Mouse (Mus musculus): ENCODE measurements at regions not wholly inside any gene's neighbourhood (a gene's known extent, or its start where the extent isn't known, plus 50 kb on each side); places are given as distances from the start of the nearest gene placed in this dataset.

DNA sequence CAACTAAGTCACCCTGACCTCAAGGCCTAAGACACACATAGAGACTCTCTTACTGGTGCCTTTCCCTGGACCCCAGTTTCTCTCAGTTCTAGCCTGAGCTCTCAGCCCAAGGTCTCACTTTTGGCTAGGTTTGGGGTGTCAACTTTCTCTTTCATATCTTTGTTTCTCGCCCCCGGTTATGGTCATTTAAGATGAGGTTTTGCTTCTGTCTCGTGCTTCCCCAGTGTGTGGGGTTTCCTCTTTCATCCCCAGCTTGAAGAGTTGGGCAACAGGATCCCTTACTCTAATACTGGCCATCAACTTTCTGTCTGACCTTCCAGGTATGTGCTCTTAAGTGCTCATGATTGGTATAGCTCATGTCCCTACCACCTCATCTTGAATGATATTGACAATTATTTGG lies 67.5 kb downstream of the Lmo4 start:
- no peak for ATAC-seq (ENCODE audit: low TSS enrichment)

DNA sequence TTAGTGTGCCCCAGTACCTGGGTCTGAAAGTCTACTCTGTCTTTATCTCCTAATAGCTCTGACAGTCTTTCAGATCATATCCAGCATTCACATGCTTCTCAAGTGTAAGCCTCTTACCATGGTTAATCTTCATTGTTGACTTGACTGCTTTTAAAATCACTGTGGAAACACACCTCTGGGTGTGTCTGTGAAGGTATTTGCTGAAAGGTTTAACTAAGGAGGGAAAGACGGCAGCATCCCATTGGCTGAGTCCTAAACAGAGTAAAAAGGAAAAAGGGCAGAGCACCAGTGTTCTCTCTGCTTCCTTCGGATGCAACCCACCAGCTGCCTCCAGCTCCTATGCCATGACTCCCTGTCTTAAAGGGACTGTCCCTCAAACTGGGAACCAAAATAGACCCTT lies 68.6 kb downstream of the Lmo4 start:
- no peak for ATAC-seq (ENCODE audit: low TSS enrichment)

DNA sequence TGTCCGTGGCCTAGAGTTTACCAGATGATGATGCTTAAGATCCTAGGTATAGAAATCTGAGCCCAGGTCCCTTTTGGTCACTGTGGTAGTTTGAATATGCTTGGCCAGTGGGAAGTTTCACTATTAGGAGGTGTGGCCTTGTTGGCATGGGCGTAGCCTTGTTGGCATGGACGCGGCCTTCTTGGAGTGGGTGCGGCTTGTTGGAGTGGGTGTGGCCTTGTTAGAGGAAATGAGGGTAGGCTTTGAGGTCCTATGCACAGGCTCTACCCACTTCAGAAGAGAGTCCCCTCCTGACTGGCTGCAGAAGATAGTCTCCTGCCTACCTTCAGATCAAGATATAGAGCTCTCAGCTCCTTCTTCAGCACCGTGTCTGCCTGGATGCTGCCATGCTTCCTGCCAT lies 69.4 kb downstream of the Lmo4 start:
- no peak for ATAC-seq (ENCODE audit: low TSS enrichment)

DNA sequence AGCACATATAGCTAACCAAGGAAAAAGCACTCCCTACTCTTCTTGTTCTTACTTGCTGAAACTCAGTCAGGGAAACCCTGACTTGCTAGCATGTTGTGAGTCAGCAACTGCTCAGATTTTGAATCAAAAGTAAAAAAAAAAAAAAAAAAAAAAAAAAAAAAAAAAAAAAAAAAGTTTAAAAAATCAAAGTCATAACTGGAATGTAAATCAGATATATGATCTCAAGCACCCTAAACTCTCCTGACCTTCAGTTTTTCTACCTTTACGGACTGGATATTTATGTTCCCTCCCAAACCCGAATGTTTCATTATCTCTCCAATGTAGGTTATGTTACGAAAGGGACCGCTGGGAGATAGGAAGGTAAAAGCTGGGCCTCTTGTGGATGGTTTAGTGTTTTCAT lies 77.0 kb downstream of the Lmo4 start:
- ATAC-seq (ENCODE audit: low TSS enrichment): no peak

DNA sequence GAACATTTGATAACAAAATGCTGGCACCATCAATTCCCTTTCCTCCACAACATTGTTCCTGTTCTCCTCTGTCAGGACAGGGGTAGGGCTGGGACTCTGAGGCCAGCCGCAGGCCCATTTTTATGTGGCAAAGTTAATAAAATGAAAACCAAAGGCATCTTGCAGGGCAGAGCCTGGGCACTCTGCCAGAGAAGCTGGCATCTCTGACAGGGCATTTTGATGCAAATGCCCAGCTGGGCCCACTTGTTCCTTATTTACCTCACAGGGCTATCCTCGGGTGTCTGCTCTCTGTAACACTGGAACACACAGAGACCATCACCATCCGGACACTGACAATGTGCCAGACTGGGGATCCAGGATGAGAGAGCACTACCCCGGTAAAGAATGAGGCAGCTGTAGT lies 80.7 kb downstream of the Lmo4 start:
- ATAC-seq (ENCODE audit: low TSS enrichment): no peak

DNA sequence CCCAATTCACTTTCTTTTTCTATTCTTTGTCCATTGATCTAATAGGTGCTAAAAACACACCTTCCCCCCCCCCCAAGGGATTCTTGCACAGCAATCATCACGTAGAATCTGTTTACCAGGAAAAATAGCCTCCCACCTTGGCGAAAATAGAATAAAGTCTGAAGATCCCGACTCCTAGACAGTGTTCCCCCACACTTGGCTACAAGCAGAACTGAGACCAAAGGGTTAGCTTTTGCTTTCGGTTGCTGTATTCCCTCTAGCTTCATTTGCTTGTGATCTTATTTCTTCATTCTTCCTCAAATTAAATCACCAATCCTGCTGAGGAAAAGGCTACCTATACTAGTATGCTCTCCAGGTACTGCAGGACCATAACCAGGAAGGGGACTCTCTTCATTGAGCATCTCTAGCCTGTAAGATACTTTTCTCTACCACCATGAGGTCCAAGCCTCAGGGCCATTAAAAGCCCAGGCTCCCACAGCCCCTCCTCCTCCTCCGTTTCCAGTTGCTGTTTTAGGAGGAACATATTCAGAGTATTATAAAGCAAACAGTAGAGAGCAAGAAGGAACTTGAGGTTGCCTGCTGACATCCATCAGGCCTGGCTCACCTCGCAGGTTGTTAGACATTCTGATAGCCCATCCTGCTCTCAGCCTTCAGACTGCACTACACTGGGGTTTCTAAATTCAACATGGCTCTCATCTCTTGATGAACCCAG lies 81.5 kb downstream of the Lmo4 start:
- ATAC-seq (ENCODE audit: low TSS enrichment): no peak

DNA sequence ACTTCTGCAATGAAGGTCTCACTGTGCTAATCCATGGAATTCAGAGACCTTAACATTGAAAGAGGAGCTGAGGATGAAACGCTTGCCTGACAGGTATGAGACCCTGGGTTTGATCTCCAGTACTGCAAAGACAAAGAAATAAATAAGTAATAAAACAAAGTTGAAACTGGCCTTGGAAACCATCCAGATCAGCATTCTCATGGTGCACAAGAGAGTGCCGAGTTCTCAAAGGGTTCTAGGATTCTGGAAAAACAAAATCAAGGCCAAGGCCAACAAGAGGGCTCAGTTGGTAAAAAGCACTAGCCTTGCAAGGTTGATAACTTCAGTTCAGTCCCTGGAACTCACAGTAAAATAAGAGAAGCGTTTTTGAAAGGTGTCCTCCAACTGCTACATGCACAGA lies 85.9 kb downstream of the Lmo4 start:
- no peak for ATAC-seq (ENCODE audit: low TSS enrichment)

DNA sequence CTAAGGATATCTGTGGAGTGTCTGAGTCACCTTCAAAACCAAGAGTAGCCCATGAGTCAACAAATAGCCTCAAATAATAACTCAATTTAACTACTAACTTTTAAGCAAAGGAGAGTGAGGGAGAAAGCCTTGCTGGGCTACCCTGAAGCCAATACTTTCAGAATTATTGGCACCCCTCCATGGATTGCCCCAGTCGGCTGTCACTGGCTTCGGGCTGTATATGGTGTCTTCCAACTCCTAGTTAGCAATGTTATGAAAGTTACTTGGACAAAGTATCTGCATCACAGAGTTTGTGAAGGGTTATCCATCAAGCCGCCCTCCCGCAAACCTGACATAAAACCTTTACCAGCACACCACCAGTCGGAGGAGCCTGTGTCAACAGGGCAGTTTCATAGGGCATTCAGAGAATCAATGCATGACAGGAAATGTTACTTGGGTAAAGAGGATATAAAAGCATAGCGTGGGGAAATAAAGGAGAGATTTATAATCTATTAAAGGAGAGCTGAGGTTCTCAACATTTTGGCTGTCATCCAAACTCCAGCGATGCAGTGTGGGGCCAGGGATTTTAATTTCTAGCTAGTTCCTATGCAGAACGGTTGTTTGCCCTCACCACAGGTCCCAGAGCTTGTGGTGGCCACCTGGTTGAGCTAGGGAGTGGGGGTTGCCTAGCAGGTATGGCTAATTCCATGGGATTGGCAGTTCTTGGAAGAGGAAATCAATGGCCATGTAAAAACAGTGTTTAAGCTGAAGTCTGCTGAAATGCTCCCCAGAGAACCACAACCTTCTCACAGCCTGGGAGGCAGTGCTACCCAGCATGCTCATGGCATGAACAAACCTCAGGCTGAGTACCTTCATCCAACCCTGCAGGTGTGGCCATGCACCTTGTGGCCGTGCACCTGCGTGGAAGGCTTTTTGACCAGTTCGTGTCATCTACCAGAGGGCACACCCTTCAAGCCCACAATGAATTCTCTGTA lies 91.1 kb downstream of the Lmo4 start:
- no peak for ATAC-seq (ENCODE audit: low TSS enrichment)

DNA sequence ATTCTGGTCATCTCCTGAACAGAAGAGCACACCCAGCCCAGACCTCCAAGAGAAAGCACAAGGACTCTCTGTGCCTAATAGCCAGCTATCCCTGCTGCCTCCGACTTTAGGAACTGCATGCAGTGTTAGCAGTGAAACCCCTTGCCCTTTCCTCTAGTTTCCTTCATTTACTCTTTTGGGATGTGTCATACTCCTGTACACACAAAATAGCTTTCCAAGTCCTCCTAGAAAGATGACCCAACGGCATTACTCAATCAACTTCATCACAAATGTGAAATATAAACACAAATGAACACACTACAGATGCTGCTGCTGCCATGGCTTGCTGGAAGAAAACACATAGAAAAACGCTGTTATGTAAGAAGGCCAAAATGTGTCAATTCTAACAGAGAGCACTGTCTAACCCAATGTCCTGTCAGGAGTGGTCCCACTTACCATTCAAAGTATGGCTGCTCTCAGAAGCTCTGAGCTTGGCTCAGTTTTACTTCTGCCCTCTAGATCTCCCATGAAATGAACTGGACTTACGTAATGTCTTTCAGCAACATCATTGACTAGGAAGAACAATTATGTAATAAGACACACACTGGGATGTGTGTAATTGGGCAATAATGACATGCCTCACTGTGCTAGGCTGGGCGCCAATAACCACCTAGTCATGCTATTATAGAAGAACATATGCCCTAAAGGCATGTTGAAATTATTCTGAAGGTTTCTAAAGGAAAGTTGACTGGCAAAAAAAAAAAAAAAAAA lies 94.5 kb downstream of the Lmo4 start:
- ATAC-seq (ENCODE audit: low TSS enrichment): no peak

DNA sequence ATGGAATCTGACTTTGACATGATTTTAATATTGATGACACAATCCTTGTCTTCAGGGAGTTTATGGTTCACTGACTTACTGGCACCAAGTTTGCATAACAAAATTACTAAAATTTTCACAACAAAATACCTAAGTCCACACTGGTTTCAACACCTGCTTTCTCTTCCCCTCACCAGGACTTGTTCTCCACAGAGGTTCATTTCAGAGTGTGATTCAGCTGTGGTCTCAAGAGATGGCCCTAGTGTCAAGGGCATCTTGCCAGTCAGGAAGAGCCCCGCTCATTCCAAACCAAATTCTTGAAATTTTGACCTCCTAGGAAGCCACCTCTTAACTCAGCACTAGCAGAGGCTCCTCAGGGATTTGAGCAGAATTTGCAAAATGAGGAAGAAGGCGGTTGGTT lies 95.3 kb downstream of the Lmo4 start:
- ATAC-seq (ENCODE audit: low TSS enrichment): no peak

DNA sequence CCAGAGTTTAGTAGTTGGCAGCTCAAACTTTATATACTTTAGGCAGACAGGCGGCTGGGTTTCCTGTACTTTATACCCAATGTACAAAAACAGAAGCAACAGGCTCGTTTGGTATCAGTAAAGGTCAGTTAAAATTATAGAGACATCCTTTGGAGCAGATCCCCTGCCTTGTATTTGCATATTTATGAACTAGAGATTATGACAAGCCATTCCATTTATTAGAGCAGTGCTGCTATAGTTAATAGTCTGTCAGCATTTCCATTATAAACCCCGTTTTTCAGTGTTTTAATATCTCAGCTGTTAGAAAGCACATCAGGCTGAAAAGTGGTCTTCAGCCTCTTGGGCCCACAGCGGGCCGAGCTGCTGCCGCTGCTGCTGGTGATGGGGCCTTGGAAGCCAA lies 96.7 kb downstream of the Lmo4 start:
- ATAC-seq (ENCODE audit: low TSS enrichment): no peak

DNA sequence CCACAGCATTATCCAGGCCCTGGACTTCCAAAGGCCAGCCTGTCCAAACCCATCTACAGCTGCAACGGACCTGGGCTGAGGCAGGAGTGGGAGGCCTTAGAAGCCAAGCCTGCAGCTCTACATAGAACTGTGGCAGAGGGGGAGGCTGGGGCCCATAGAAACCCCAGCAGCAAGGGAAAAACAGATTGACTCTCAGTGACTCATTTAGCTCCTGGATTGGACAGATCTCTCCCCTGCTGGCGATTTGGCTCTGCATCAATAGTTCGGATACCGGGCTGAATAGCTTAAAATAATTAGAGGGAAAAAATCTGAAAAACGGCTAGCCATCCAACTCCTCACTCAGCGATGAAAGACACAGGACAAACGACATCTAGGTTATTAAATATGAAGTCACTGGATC lies 97.4 kb downstream of the Lmo4 start:
- peak; percentile 92 for ATAC-seq (ENCODE audit: low TSS enrichment)

DNA sequence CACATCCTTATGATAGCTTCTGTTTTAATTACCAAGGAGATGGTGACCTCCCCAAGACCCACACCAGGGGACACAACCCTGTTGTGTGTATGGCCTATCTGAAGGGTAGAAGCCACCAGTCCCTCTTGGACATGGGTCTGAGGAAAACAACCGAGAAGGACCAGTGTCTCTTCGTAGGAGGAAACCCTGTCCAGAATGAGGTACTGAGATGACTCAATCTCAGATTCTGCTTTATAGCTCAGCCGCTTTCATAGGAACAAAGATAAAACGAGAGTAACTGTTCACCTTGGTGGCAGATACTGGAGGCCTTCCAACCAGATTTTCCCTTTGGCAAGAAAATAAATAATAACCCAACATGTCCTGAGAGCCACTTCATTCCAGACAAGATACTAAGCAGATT lies 100.7 kb downstream of the Lmo4 start:
- no peak for ATAC-seq (ENCODE audit: low TSS enrichment)

DNA sequence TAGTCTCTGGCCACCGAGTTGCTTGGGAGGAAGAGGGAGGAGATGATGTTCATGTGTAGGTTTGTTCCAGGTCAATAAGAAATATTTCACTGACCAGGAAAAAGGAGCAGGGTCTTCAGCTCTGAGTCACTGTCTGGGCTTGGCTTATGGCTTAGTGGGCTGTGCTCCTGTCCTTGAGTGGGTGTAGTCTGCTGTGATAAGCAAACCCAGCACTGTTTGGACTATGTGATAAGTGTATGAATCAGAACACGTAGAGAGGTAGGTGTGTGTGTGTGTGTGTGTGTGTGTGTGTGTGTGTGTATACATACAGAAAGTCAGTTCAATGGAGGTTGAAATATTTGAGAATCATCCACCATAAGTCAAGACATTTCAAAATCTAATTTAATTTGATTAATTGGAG lies 105.6 kb downstream of the Lmo4 start:
- no peak for ATAC-seq (ENCODE audit: low TSS enrichment)

DNA sequence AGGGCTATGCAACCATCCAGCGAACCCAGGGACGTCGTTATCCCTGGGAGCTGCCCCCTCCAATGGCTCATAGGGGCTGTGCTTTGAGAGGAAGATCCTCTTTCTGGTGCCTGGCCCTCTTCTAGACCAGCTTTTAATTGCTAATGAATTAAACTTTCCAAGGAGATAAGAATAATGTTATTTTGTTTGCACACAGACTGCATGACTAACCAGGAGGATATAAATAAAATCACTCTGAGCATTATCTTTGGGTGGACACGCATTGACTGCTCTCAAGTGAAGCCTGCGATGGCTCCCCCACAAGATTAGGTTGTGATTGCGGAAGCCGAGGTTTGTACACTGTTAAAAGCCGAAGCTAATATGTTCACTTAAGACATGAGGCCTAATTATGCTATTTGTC lies 106.3 kb downstream of the Lmo4 start:
- ATAC-seq (ENCODE audit: low TSS enrichment): no peak

DNA sequence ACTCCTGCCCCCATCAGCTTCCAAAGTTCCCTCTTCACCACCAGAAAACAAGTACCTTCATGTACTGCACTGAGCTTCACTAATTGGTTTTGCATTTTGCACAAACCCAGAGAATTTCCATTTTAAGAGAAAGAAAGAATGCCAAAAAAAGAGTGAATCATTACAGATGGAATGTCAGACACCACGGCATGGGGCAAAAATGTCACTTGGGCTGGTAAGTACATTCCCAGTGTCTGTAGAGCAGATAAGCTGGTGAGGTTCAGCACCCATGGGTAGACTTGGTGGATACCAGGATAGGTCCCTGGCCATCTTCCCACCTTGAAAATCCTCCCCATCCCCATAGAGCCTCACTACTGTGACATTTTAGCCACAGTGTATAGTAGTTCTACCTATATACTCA lies 113.8 kb downstream of the Lmo4 start:
- ATAC-seq (ENCODE audit: low TSS enrichment): no peak

DNA sequence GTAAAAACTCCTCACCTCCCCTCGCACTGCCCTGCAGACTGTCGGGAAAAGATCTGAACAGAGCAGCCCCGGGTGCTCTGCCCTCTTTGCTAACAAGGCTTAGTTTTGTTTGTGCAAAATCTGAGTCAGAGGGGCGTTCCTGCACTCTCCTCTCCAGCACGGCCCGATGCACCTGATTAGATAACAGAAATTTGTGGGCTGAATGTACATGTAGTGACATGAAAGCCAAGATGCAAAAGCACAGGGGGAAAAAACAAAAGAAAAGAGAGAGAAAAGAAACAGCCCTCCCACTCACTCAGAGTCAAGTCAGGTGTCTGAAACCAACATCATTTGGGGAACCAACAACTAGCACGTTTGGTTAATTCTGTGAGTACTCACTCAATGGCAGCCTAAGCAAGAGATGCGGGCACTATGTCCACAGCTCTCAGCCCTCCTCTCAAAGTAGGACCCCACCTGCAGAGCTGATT lies 115.2 kb downstream of the Lmo4 start:
- ATAC-seq (ENCODE audit: low TSS enrichment): no peak

DNA sequence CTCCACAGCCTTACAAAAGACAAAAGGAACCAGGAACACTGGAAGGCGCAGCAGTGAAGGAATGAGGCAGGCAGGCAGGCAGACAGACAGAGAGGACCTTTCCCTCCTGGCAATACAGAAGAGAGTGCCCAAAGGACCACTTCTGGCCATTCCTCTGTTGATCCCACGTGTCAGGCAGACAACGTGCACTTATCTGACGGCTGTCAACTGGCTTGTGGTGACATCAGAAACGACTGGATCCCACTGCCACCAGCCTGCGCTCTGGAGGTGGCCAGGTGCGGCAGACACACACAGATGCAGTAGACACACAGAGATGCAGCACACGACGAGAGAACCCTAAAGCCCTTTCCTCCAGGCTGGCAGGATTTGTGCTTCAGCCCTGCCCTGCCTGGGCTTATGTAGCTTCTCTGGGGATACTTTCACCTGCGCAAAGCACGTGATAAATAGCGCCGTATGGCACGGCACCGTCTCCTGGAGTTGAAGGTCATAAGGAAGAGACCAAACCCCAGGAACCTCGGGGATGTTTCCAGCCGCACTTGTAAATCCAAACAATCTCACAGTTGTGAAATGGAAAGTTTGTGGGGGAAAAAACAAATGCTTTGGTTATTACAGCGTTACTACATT lies 116.6 kb downstream of the Lmo4 start:
- ATAC-seq (ENCODE audit: low TSS enrichment): no peak

DNA sequence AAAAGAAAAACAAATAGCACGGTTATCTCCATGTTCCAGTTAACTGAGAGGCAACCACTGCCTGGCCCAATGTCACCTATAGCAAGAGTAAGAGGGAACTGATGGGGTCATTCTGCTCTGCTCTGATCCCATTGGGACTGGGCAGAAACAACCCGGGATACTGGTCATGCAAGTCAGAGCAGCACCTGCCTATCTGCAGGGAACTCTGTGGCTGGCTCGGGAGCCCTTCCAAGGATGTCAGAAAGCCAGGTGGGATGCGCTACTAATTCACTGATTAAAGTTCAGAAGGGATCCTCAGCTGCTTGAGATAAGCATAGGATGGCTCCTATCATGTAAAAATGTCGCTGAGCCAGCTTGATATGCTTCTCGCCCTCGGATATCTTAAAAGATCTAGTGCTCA lies 117.2 kb downstream of the Lmo4 start:
- no peak for ATAC-seq (ENCODE audit: low TSS enrichment)

DNA sequence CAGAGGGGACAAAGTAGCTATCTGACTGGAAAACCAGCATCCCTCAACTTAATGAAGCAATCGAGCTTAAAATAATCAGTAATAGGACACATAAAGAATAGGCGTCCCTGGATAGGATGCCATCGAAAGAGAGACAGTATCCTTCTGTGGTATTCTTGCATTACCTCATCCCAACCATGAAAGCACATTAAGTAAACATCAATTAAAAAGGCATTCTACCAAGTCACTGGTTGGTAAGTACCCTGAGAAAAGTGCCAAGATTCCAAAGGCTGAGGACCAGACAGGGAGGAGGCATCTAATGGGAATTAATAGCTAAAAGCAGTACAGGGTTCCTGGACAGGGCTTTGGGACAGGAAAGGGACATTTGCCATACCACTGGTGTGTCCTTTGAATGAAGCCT lies 118.8 kb downstream of the Lmo4 start:
- ATAC-seq (ENCODE audit: low TSS enrichment): no peak

DNA sequence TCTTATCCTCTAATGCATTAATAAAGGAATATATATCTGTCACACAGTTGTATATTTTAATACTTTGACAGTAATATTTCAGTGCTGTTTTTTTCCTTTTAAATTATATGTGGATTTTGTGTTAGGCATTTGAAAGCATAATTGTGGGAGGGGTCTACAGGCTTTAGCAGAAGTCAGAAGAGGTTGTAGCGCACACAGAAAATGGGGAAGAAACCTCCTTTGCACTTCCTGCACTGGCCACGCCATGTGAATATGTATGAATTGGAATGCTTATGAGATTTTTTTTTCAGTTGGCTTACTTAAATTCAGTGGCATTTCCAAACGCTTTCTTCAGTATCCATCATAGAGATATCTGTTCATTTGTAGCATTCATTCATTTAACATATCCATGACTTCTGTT lies 125.1 kb downstream of the Lmo4 start:
- no peak for ATAC-seq (ENCODE audit: low TSS enrichment)
